Mouse (Mus musculus): ENCODE results near the gene Cntnap5c. TPM values are rescaled to one million over a fixed set of nuclear protein-coding genes. Genes with fewer than 3 reads are reported as not detected.

The Cntnap5c gene
- total and polyA plus RNA-seq, 3 experiments: not detected

DNA sequence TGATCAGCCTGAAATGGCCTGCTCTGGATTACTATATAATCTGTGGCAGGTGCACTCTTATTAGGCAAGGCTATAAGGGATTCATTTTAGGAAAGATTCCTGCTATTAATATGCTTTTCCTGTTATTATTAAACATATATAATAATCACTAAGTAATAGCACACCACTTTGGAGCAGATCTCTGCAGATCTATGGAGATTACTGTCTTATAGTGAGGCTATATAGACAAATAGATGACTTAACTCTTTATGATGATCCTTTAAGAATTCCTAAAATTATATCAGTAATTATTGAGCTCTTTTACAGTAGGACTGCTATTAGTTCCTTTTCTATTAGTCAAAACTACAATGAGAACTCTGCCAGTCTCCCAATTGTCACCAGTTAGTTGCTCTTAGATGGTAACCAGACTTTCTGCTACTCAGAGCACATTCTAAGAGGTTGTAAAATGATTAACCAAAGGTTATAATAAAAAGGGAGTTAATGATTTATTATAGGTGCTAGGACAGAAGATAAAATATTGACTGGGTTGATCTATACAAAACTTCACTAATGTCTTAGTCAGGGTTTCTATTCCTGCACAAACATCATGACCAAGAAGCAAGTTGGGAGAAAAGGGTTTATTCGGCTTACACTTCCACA, 18.9 kb downstream of the Cntnap5c start:
- Histone ChIP-seq H3K9me3 (replicated peaks; ENCODE audit: low read length) (no peaks in the 10 kb centered on the region), H3K9ac (ENCODE audit: insufficient read depth, low read depth) (no peak overlapping the region), H3K4me3 (replicated peaks in 1 of 3; ENCODE audit: low read depth in 2 of 3, low read length in 2 of 3, poor library complexity in 1 of 3) (no peak overlapping the region), H3K36me3 (replicated peaks in 1 of 2; ENCODE audit: control insufficient read depth in 1 of 2, insufficient read depth in 1 of 2, low read length in 1 of 2) (no peaks in the 10 kb centered on the region), H3K27ac (ENCODE audit: insufficient read depth, low read depth) (no peak overlapping the region), H3K27me3 (replicated peaks) (no peaks in the 10 kb centered on the region), H3K4me2 (ENCODE audit: insufficient read depth, low read depth, poor library complexity, severe bottlenecking) (no peak overlapping the region), H3K79me2 (replicated peaks; ENCODE audit: control insufficient read depth, extremely low read depth, insufficient read depth, poor library complexity, severe bottlenecking) (no peaks in the 10 kb centered on the region), H3K4me1 (ENCODE audit: control insufficient read depth in 1 of 2, insufficient read depth in 2 of 2) (no peaks in the 10 kb centered on the region)
- in situ Hi-C loops (cut with MboI; ENCODE audit: low pct_ligation_motif_present, low pct_unique_long_range_greater_than_20kb, low sequenced_read_pairs) (no loop called here), dilution Hi-C loops (cut with MboI; ENCODE audit: extremely low pct_ligation_motif_present, extremely low pct_unique_long_range_greater_than_20kb, low sequenced_read_pairs) (no loop called here)
- TF ChIP-seq POLR2AphosphoS2 (IDR thresholded peaks at IDR 0.05; ENCODE audit: low read depth, low read length): no peak
- no peak for DNase-seq (ENCODE audit: extremely low read depth)

DNA sequence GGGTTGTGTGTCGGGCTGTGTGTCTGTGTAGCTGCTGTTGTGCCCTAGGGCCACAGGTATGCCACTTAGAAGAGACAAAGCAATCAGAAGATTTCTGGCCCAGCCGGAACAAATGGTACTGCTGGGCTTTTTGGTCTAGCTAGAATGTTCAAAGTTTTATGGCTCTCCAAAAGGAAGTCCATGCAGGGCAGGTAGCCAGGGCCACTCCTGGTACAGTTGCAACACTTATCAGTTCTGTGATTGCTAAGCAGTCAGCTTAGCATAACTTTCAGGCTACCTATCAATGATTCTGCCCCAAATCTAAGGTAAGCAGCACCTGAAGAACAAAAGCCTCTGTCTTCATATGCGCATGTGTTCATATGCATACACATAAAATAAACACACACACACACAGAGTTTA, 26.0 kb downstream of the Cntnap5c start:
- no peaks in the 10 kb centered on the region for H3K36me3 ChIP-seq (replicated peaks in 1 of 2; ENCODE audit: control insufficient read depth in 1 of 2, insufficient read depth in 1 of 2, low read length in 1 of 2)
- H3K9me3 ChIP-seq (replicated peaks; ENCODE audit: low read length): no peaks in the 10 kb centered on the region
- in situ Hi-C loops (cut with MboI; ENCODE audit: low pct_ligation_motif_present, low pct_unique_long_range_greater_than_20kb, low sequenced_read_pairs): no loop called here
- H3K4me1 ChIP-seq (ENCODE audit: control insufficient read depth in 1 of 2, insufficient read depth in 2 of 2): no peaks in the 10 kb centered on the region
- no peaks in the 10 kb centered on the region for H3K27me3 ChIP-seq (replicated peaks)
- dilution Hi-C loops (cut with MboI; ENCODE audit: extremely low pct_ligation_motif_present, extremely low pct_unique_long_range_greater_than_20kb, low sequenced_read_pairs): no loop called here
- no peaks in the 10 kb centered on the region for H3K79me2 ChIP-seq (replicated peaks; ENCODE audit: control insufficient read depth, extremely low read depth, insufficient read depth, poor library complexity, severe bottlenecking)
- no peak for DNase-seq (ENCODE audit: extremely low read depth)
- no peak overlapping the region for H3K4me2 ChIP-seq (ENCODE audit: insufficient read depth, low read depth, poor library complexity, severe bottlenecking)
- H3K9ac ChIP-seq (ENCODE audit: insufficient read depth, low read depth): no peak overlapping the region
- no peak overlapping the region for H3K27ac ChIP-seq (ENCODE audit: insufficient read depth, low read depth)
- H3K4me3 ChIP-seq (replicated peaks in 1 of 3; ENCODE audit: low read depth in 2 of 3, low read length in 2 of 3, poor library complexity in 1 of 3): no peak overlapping the region
- TF ChIP-seq USF1 (IDR thresholded peaks at IDR 0.05; ENCODE audit: low read depth, low read length): no peak
- TF ChIP-seq RAD21 (IDR thresholded peaks at IDR 0.05; ENCODE audit: low read depth, low read length): no peak
- TF ChIP-seq EP300 (IDR thresholded peaks at IDR 0.05; ENCODE audit: low read length): no peak
- TF ChIP-seq SIN3A (IDR thresholded peaks at IDR 0.05; ENCODE audit: low read length): no peak
- TF ChIP-seq ZNF384 (IDR thresholded peaks at IDR 0.05; ENCODE audit: low read depth, low read length): no peak
- TF ChIP-seq POLR2AphosphoS2 (IDR thresholded peaks at IDR 0.05; ENCODE audit: low read depth, low read length): no peak
- TF ChIP-seq MAFK (IDR thresholded peaks at IDR 0.05; ENCODE audit: insufficient replicate concordance, low read length): no peak
- no peak for TF ChIP-seq MAZ (IDR thresholded peaks at IDR 0.05; ENCODE audit: low read depth, low read length)
- TF ChIP-seq CTCF (conservative IDR thresholded peaks at IDR 0.05 in 1 of 2, IDR thresholded peaks at IDR 0.05 in 1 of 2; ENCODE audit: low read depth in 2 of 2, low read length in 2 of 2): no peak
- TF ChIP-seq TCF12 (IDR thresholded peaks at IDR 0.05; ENCODE audit: low read depth, low read length): no peak
- TF ChIP-seq ZMIZ1 (IDR thresholded peaks at IDR 0.05; ENCODE audit: low read depth, low read length): no peak
- TF ChIP-seq KAT2A (IDR thresholded peaks at IDR 0.05; ENCODE audit: insufficient replicate concordance, low read length): no peak
- TF ChIP-seq PAX5 (IDR thresholded peaks at IDR 0.05; ENCODE audit: low read length): no peak
- no peak for TF ChIP-seq NELFE (IDR thresholded peaks at IDR 0.05; ENCODE audit: low read depth, low read length)

Measured in CH12.LX (cell line).